Mouse (Mus musculus) gastrocnemius, adult 2 months (tissue): ENCODE measurements around the gene Slc2a5. TPM values are rescaled to one million over a fixed set of nuclear protein-coding genes. Genes with fewer than 3 reads are reported as not detected.

ENCODE experiments used
- DNase-seq: peaks from one replicate; pipeline ENCODE4 v3.0.0; 2022
- H3K27ac ChIP-seq: fragments of 200-600 bp; 2 replicates; pipeline ENCODE4 v1.8.1; 2022; ENCODE audit warnings: mild to moderate bottlenecking
- H3K4me3 ChIP-seq: fragments of 200-600 bp; 2 replicates; pipeline ENCODE4 v1.8.1; 2022; ENCODE audit warnings: mild to moderate bottlenecking, moderate library complexity
- CTCF ChIP-seq: fragments of 200-600 bp; IDR thresholded peaks from 2 replicates; pipeline ENCODE4 v1.8.1; 2022; ENCODE audit warnings: antibody characterized with exemption, mild to moderate bottlenecking, moderate library complexity
- intact Hi-C: fragments of 180-260 bp; cut with DNase I; formaldehyde crosslinking; loops from one replicate; pipeline ENCODE4 v1.15.1; 2025
- total RNA-seq, 2 experiments: library from RNA; stranded (reverse); gene quantifications; 2 replicates each; pipeline ENCODE4 v1.2.3; 2021

The Slc2a5 gene
- total RNA-seq, 2 experiments from 2014 or later: not detected

GRCm38 (mm10) chr4:150109636-150110035, 9.4 kb upstream of the Slc2a5 start:
- H3K27ac ChIP-seq: no peak overlapping the region
- TF ChIP-seq CTCF: no peak
- DNase-seq: no peak
- no peak overlapping the region for H3K4me3 ChIP-seq
- intact Hi-C loops: no loop called here

- TF ChIP-seq CTCF: no peak
- no peak for DNase-seq
- H3K27ac ChIP-seq: no peak overlapping the region
These were observed 8.7 kb upstream of the Slc2a5 start for GRCm38 (mm10) chr4:150110373-150110772.

GRCm38 (mm10) chr4:150112867-150113266, 6.2 kb upstream of the Slc2a5 start:
- Histone ChIP-seq H3K27ac (no peak overlapping the region), H3K4me3 (peak overlapping the region; percentile 49)
- intact Hi-C loops: no loop called here
- DNase-seq: peak; percentile 81
- peak; percentile 82 for TF ChIP-seq CTCF

More at GRCm38 (mm10) chr4:150110373-150110772, 8.7 kb upstream of the Slc2a5 start:
- H3K4me3 ChIP-seq: no peak overlapping the region
- intact Hi-C loops: no loop called here

- intact Hi-C loops: no loop called here
- H3K27ac ChIP-seq: no peak overlapping the region
These were observed 4.5 kb upstream of the Slc2a5 start for GRCm38 (mm10) chr4:150114505-150115061.

GRCm38 (mm10) chr4:150117311-150117710, 1.8 kb upstream of the Slc2a5 start:
- no peak for DNase-seq
- TF ChIP-seq CTCF: peak; percentile 20; the same call in 1 of the 2 replicates
- no peak overlapping the region for H3K4me3 ChIP-seq
- intact Hi-C loops: no loop called here
- no peak overlapping the region for H3K27ac ChIP-seq

More at GRCm38 (mm10) chr4:150114505-150115061, 4.5 kb upstream of the Slc2a5 start:
- no peak for DNase-seq
- no peak overlapping the region for H3K4me3 ChIP-seq
- TF ChIP-seq CTCF: no peak

- no peak overlapping the region for H3K4me3 ChIP-seq
- TF ChIP-seq CTCF: no peak
- intact Hi-C loops: no loop called here
- no peak overlapping the region for H3K27ac ChIP-seq
- DNase-seq: no peak
These were observed 920 bp upstream of the Slc2a5 start for GRCm38 (mm10) chr4:150118163-150118562.

- Histone ChIP-seq H3K4me3 (no peak overlapping the region), H3K27ac (no peak overlapping the region)
- intact Hi-C loops: no loop called here
- DNase-seq: no peak
- TF ChIP-seq CTCF: no peak
These were observed 557 bp downstream of the Slc2a5 start for GRCm38 (mm10) chr4:150119640-150120039.

GRCm38 (mm10) chr4:150120173-150120833, 1.2 kb downstream of the Slc2a5 start:
- intact Hi-C loops: no loop called here
- no peak for TF ChIP-seq CTCF
- DNase-seq: no peak
- Histone ChIP-seq H3K4me3 (no peak overlapping the region), H3K27ac (no peak overlapping the region)

- no peak for DNase-seq
- H3K27ac ChIP-seq: no peak overlapping the region
- intact Hi-C loops: no loop called here
- TF ChIP-seq CTCF: no peak
- H3K4me3 ChIP-seq: no peak overlapping the region
These were observed 2.3 kb downstream of the Slc2a5 start for GRCm38 (mm10) chr4:150121430-150121829.

GRCm38 (mm10) chr4:150122476-150122875, 3.4 kb downstream of the Slc2a5 start:
- H3K4me3 ChIP-seq: no peak overlapping the region
- TF ChIP-seq CTCF: no peak
- intact Hi-C loops: no loop called here
- no peak overlapping the region for H3K27ac ChIP-seq
- DNase-seq: peak; percentile 69

- no peak for TF ChIP-seq CTCF
- intact Hi-C loops: no loop called here
- DNase-seq: no peak
- Histone ChIP-seq H3K27ac (no peak overlapping the region), H3K4me3 (no peak overlapping the region)
These were observed 7.3 kb downstream of the Slc2a5 start for GRCm38 (mm10) chr4:150126373-150126772.

GRCm38 (mm10) chr4:150127894-150128293, 8.8 kb downstream of the Slc2a5 start:
- intact Hi-C loops: no loop called here
- DNase-seq: no peak
- TF ChIP-seq CTCF: no peak
- no peak overlapping the region for H3K27ac ChIP-seq
- no peak overlapping the region for H3K4me3 ChIP-seq

- no peak for DNase-seq
- no peak for TF ChIP-seq CTCF
- H3K27ac ChIP-seq: no peak overlapping the region
- H3K4me3 ChIP-seq: no peak overlapping the region
- intact Hi-C loops: no loop called here
These were observed 9.5 kb downstream of the Slc2a5 start for GRCm38 (mm10) chr4:150128571-150128970.

GRCm38 (mm10) chr4:150130661-150131060, 11.6 kb downstream of the Slc2a5 start:
- intact Hi-C loops: no loop called here
- no peak for DNase-seq
- TF ChIP-seq CTCF: no peak
- Histone ChIP-seq H3K27ac (no peak overlapping the region), H3K4me3 (no peak overlapping the region)
